In genomic region chr14:34533537-34533936, GRCm38 (mm10) we compare ENCODE assay signal across 9 mouse cellular contexts. TPM values are rescaled to one million over a fixed set of nuclear protein-coding genes. Genes with fewer than 3 reads are reported as not detected.
"Had no signal": no experiment of that assay in that cellular context is flagged by ENCODE, and none has a peak within 500 bp of the region (broad histone marks: within the 10 kb centered on the region; RNA-seq: fewer than 3 reads in every experiment).

No protein-coding gene starts in this region.

- DNase-seq: kidney, postnatal 25 days; retina, postnatal 1 day; right cerebral cortex, postnatal 4 days; thymus, adult 2 months; thymus, postnatal 25 days had no signal

RNA-seq across cellular contexts. Expression of gene 9230112D13Rik, which starts 10.9 kb away (rescaled TPM):
- total RNA-seq: layer of hippocampus, postnatal 25 days; left cerebral cortex, adult 2 months; left cerebral cortex, postnatal 14 days; megakaryocyte-erythroid progenitor cell, adult 5-6 weeks had no signal

RNA-seq across cellular contexts. Expression of gene Bmpr1a, which starts 30.4 kb away (rescaled TPM):
- total RNA-seq: megakaryocyte-erythroid progenitor cell, adult 5-6 weeks had no signal

RNA-seq across cellular contexts. Expression of gene Ldb3, which starts 54.9 kb away (rescaled TPM):
- total RNA-seq: megakaryocyte-erythroid progenitor cell, adult 5-6 weeks had no signal
